Mouse (Mus musculus): Measurements from ENCODE around the gene Slc46a2.

DNA sequence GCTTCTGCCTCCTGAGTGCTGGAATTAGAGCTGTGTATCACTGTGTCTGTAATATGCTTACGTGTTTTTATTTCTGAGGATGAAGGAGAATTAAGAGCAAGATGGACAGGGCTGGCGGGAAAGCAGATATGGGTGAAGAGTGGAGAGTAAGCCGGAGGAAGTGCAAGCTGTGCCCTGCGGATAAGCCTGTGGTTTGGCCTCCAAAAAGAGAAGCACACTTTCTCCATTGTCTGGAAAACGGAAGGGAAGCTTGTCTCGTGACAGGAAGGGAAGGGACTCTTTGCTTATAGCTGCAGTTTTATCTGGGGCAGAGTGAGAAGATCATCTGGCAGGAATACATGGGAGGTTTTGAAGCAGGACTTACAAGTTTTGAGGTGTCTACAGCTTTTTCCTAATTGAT lies 51.0 kb downstream of the Slc46a2 start:
- TF ChIP-seq GATA1 (IDR thresholded peaks at IDR 0.05; ENCODE audit: low read length) (no peak), TAL1 (IDR thresholded peaks at IDR 0.05; ENCODE audit: low read length) (no peak)

Measured in erythroblast, embryonic 14.5 days (primary cell).